Mouse (Mus musculus) cerebellum, adult 2 months (tissue): ENCODE results near the gene Fam43b.

Experiments used
- CTCF ChIP-seq: fragments of 200-500 bp; IDR thresholded peaks from 2 replicates; pipeline ENCODE4 v1.5.1; 2011; ENCODE audit warnings: low read depth, mild to moderate bottlenecking, control low read depth, low read length, moderate library complexity, borderline replicate concordance; ENCODE audit not compliant: insufficient read depth
- POLR2A ChIP-seq: fragments of 200-500 bp; IDR thresholded peaks from 2 replicates; pipeline ENCODE4 v1.6.1; 2011; ENCODE audit warnings: low read length, control low read depth, borderline replicate concordance; ENCODE audit not compliant: insufficient read depth

GRCm38 (mm10) chr4:138353438-138354171 lies 42.7 kb downstream of the Fam43b start:
- TF ChIP-seq POLR2A (no peak), CTCF (no peak)
